8 mouse cellular contexts compared by ENCODE assay signal in the genomic region with DNA sequence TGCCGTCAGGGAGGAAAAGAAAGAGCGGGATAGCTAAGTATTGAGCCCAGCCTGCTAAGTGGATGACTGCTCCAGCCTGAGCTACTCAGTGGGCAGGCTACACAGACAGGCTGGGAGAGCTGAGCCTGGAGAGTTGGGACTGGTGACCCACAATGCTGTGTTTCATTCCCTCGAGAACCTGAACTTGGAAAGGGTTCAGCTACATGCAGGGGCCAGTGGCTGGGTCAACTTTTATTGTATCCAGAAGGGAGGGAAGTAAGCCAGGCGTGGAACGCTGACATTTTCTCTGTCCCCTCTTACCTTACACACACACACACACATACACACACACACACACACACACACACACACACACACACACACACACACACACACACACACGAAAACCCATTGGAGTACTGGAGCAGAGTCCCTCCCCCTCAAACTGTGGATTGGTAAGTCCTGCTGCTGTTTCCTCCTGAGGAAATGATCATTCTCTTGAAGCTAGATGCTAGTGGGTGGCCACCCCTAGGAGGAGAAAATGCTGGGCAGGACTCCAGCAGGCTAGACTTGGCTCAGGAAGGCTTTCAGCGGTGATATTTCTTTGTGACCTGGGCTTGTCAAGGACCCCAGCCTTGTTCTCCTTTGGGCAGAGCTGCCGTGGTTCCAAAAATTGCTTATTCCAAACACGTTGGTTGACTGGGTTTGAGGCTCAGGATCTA. TPM values are rescaled to one million over a fixed set of nuclear protein-coding genes. Genes with fewer than 3 reads are reported as not detected.
DNase-seq lines count a peak whose midpoint lies in the region; ATAC-seq and TF ChIP-seq lines count a peak whose summit lies in the region.

No protein-coding gene starts in this region.

- peak; percentile 49; the same call in 1 of the 2 replicates for ATAC-seq in heart, embryonic 12.5 days (ENCODE audit: insufficient number of reproducible peaks, low FRiP score)

- H3K4me3 ChIP-seq in ES-Bruce4 (ENCODE audit: low read depth, low read length), result peak overlapping the region; percentile 4
- H3K4me3 ChIP-seq in heart, embryonic 12.5 days, result peak overlapping the region; percentile 66

- no peak for TF ChIP-seq EP300 in ES-Bruce4 (IDR thresholded peaks at IDR 0.05; ENCODE audit: insufficient read depth, low read depth, low read length)

- H3K27ac ChIP-seq in ES-Bruce4 (ENCODE audit: insufficient read depth, low read length), result no peak overlapping the region; the same call in 1 of the 2 replicates
- peak overlapping the region; percentile 85 for H3K27ac ChIP-seq in heart, embryonic 12.5 days (ENCODE audit: poor library complexity, severe bottlenecking)

- DNase-seq in adrenal gland, postnatal 14 days, result peak; percentile 86
- DNase-seq in kidney, postnatal 14 days, result peak; percentile 90
- peak; percentile 88 for DNase-seq in lung, postnatal 36 days
- DNase-seq in thymus, postnatal 0 days (ENCODE audit: low spot score), result no peak
- no peak for DNase-seq in natural killer cell, adult 2 months (ENCODE audit: low spot score in 2 of 2)
- DNase-seq in cerebellum, postnatal 4 days (ENCODE audit: low spot score in 2 of 2), result no peak

- H3K4me2 ChIP-seq in heart, embryonic 12.5 days, result peak overlapping the region; percentile 69

- peaks cover 8% of the 10 kb centered on the region for H3K4me1 ChIP-seq in ES-Bruce4 (ENCODE audit: control insufficient read depth, insufficient read depth, low read length)
- peaks cover 47% of the 10 kb centered on the region for H3K4me1 ChIP-seq in heart, embryonic 12.5 days (replicated peaks)

- WGBS in heart, embryonic 12.5 days, result 43% methylated on average over 9 of the region's 9 CpGs

- TF ChIP-seq CTCF in ES-Bruce4 (IDR thresholded peaks at IDR 0.05; ENCODE audit: low read depth, low read length), result no peak

- H3K9ac ChIP-seq in ES-Bruce4 (ENCODE audit: low read depth, poor library complexity, severe bottlenecking), result no peak overlapping the region
- peak overlapping the region; percentile 53; the same call in 1 of the 2 replicates for H3K9ac ChIP-seq in heart, embryonic 12.5 days

- TF ChIP-seq POLR2A in ES-Bruce4 (IDR thresholded peaks at IDR 0.05; ENCODE audit: insufficient read depth, low read length), result no peak

- H3K9me3 ChIP-seq in ES-Bruce4 (replicated peaks; ENCODE audit: control insufficient read depth, insufficient read depth, low read length, poor library complexity, severe bottlenecking), result no peaks in the 10 kb centered on the region
- peaks cover 5% of the 10 kb centered on the region for H3K9me3 ChIP-seq in heart, embryonic 12.5 days (replicated peaks)

- H3K36me3 ChIP-seq in ES-Bruce4 (ENCODE audit: control insufficient read depth, insufficient read depth, low read length, poor library complexity, severe bottlenecking), result no peaks in the 10 kb centered on the region
- peaks cover 4% of the 10 kb centered on the region; the same call in 1 of the 2 replicates for H3K36me3 ChIP-seq in heart, embryonic 12.5 days

- H3K27me3 ChIP-seq in ES-Bruce4 (ENCODE audit: control insufficient read depth, insufficient read depth, low read length, poor library complexity, severe bottlenecking), result no peaks in the 10 kb centered on the region
- H3K27me3 ChIP-seq in heart, embryonic 12.5 days (replicated peaks), result no peaks in the 10 kb centered on the region

RNA-seq across cellular contexts. Expression of gene F11r, which starts 2.8 kb away (rescaled TPM):
- 123 and 146 TPM in 2 replicates for polyA plus RNA-seq in ES-Bruce4 (2011; ENCODE audit: insufficient read depth, insufficient read length, low read depth, missing spikeins)
- total RNA-seq in adrenal gland, postnatal 14 days (2021), result 59.6 and 66.3 TPM in 2 replicates
- polyA plus RNA-seq in heart, embryonic 12.5 days (2016; fragmentation: Nextera tagmentation; extraction: Ambion mirVana), result 70.7 and 71.0 TPM in 2 replicates
- polyA plus RNA-seq in thymus, postnatal 0 days (2015; fragmentation: Nextera tagmentation; extraction: Ambion mirVana), result 15.4 and 22.7 TPM in 2 replicates

RNA-seq across cellular contexts. Expression of gene Tstd1, which starts 21.5 kb away (rescaled TPM):
- 9.9 TPM in 2 replicates for polyA plus RNA-seq in ES-Bruce4 (2011; ENCODE audit: insufficient read depth, insufficient read length, low read depth, missing spikeins)
- total RNA-seq in adrenal gland, postnatal 14 days (2021), result 2.6 and 11.3 TPM in 2 replicates
- polyA plus RNA-seq in heart, embryonic 12.5 days (2016; fragmentation: Nextera tagmentation; extraction: Ambion mirVana), result 1.9 and 3.6 TPM in 2 replicates
- polyA plus RNA-seq in thymus, postnatal 0 days (2015; fragmentation: Nextera tagmentation; extraction: Ambion mirVana), result 4.7 and 4.8 TPM in 2 replicates

RNA-seq across cellular contexts. Expression of gene Usf1, which starts 29.1 kb away (rescaled TPM):
- polyA plus RNA-seq in ES-Bruce4 (2011; ENCODE audit: insufficient read depth, insufficient read length, low read depth, missing spikeins), result 57.7 and 79.4 TPM in 2 replicates
- 49.6 and 69.1 TPM in 2 replicates for total RNA-seq in adrenal gland, postnatal 14 days (2021)
- polyA plus RNA-seq in heart, embryonic 12.5 days (2016; fragmentation: Nextera tagmentation; extraction: Ambion mirVana), result 62.7 and 65.1 TPM in 2 replicates
- polyA plus RNA-seq in thymus, postnatal 0 days (2015; fragmentation: Nextera tagmentation; extraction: Ambion mirVana), result 80.7 and 90.6 TPM in 2 replicates

RNA-seq across cellular contexts. Expression of gene Arhgap30, which starts 51.4 kb away (rescaled TPM):
- polyA plus RNA-seq in ES-Bruce4 (2011; ENCODE audit: insufficient read depth, insufficient read length, low read depth, missing spikeins), result 0.78 and 1.1 TPM in 2 replicates
- 3.4 and 13.3 TPM in 2 replicates for total RNA-seq in adrenal gland, postnatal 14 days (2021)
- 0.30 and 0.68 TPM in 2 replicates for polyA plus RNA-seq in heart, embryonic 12.5 days (2016; fragmentation: Nextera tagmentation; extraction: Ambion mirVana)
- 64.2 and 73.2 TPM in 2 replicates for polyA plus RNA-seq in thymus, postnatal 0 days (2015; fragmentation: Nextera tagmentation; extraction: Ambion mirVana)

Comparison
In these comparisons a context has a peak if more than half of its experiments do, and no peak if none do; other contexts are left out.
1. DNase-seq: peak in adrenal gland, postnatal 14 days (single experiment), kidney, postnatal 14 days (single experiment) and lung, postnatal 36 days (single experiment); none in thymus, postnatal 0 days (single experiment), natural killer cell, adult 2 months (0 of 2) and cerebellum, postnatal 4 days (0 of 2).